Mouse (Mus musculus): ENCODE data around the gene Rad50. TPM values are rescaled to one million over a fixed set of nuclear protein-coding genes. Genes with fewer than 3 reads are reported as not detected.

Rad50 gene
- polyA plus RNA-seq, 2 experiments = 11.1 to 21.2 TPM

DNA sequence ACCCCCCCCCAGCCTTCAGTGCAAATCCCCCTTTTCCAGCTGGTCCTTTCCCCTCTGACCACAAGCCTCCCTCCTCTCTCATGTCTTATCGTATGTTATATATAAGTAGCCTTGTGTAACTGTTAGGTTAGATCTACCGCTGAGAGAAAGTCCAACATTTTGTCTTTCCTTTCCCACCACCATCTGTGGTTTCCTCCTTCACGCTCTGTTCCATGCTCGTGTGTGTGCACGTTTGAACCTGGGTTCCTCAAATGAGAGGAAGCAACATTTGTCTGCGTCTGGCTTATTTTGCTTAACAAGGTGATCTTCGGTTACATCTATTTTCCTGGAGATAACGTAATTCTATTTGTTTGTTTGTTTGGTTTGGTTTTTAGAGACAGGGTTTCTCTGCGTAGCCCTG lies 40.9 kb upstream of the Rad50 start:
- Histone ChIP-seq H3K27me3 (ENCODE audit: control insufficient read depth, insufficient read depth, low read length) (no peaks in the 10 kb centered on the region), H3K9ac (ENCODE audit: low read depth, low read length, severe bottlenecking) (no peak overlapping the region), H3K4me1 (ENCODE audit: control insufficient read depth, insufficient read depth, low read length) (no peaks in the 10 kb centered on the region), H3K9me3 (ENCODE audit: control insufficient read depth, low read length) (no peaks in the 10 kb centered on the region), H3K27ac (replicated peaks; ENCODE audit: low read depth, low read length) (no peak overlapping the region), H3K36me3 (ENCODE audit: control insufficient read depth, insufficient read depth, low read length) (no peaks in the 10 kb centered on the region), H3K4me2 (replicated peaks; ENCODE audit: low read depth, low read length, severe bottlenecking) (no peak overlapping the region), H3K4me3 (replicated peaks; ENCODE audit: low read length) (no peak overlapping the region)
- WGBS = 91% methylated on average over 9 of the region's 9 CpGs
- TF ChIP-seq POLR2A (IDR thresholded peaks at IDR 0.05; ENCODE audit: borderline replicate concordance, extremely low read depth, insufficient read depth, insufficient read length) = no peak
- DNase-seq (ENCODE audit: low spot score) (no peak), ATAC-seq (ENCODE audit: low FRiP score, low read depth) (no peak)

DNA sequence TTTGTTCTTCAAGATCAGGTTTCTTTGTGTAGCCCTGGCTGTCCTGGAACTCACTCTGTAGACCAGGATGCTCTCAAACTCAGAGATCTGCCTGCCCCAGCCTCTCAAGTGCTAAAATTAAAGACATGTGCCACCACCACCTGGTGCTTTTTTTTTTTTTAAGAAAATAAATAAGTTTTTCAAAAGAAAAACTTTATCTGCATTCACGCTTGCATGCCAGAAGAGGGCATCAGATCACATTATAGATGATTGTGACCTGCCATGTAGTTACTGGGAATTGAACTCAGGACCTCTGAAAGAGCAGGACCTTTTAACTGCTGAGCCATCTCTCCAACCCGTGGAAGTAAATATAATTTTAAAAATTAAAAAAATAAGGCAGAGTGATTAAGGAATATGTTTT lies 38.1 kb upstream of the Rad50 start:
- Histone ChIP-seq H3K9ac (ENCODE audit: low read depth, low read length, severe bottlenecking) (no peak overlapping the region), H3K4me3 (replicated peaks; ENCODE audit: low read length) (no peak overlapping the region), H3K27ac (replicated peaks; ENCODE audit: low read depth, low read length) (no peak overlapping the region), H3K4me1 (ENCODE audit: control insufficient read depth, insufficient read depth, low read length) (no peaks in the 10 kb centered on the region), H3K27me3 (ENCODE audit: control insufficient read depth, insufficient read depth, low read length) (no peaks in the 10 kb centered on the region), H3K36me3 (ENCODE audit: control insufficient read depth, insufficient read depth, low read length) (no peaks in the 10 kb centered on the region), H3K4me2 (replicated peaks; ENCODE audit: low read depth, low read length, severe bottlenecking) (no peak overlapping the region), H3K9me3 (ENCODE audit: control insufficient read depth, low read length) (no peaks in the 10 kb centered on the region)
- 95% methylated on average over 2 of the region's 2 CpGs for WGBS
- ATAC-seq (ENCODE audit: low FRiP score, low read depth) (no peak), DNase-seq (ENCODE audit: low spot score) (no peak)
- TF ChIP-seq POLR2A (IDR thresholded peaks at IDR 0.05; ENCODE audit: borderline replicate concordance, extremely low read depth, insufficient read depth, insufficient read length) = no peak

DNA sequence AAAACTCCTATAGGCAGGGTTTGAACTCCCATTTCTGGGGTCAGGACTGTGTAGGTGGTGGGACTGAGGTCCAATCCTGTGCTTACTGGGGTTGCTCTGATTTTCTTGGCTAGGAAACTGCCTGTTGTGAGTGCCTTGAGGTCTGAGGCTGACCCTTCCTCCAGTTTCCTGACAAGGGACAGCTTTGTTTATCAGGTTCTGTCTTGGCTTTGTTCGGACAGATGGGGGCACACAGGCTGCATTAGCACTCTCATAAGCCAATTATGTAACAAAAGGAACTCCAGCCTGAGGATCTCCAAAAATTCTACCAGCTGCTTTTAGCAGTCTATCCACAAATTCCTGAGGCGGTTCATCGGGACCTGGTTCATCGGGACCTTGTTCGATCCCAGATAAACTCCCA lies 35.2 kb upstream of the Rad50 start:
- Histone ChIP-seq H3K27ac (replicated peaks; ENCODE audit: low read depth, low read length) (no peak overlapping the region), H3K27me3 (ENCODE audit: control insufficient read depth, insufficient read depth, low read length) (no peaks in the 10 kb centered on the region), H3K4me1 (ENCODE audit: control insufficient read depth, insufficient read depth, low read length) (no peaks in the 10 kb centered on the region), H3K9ac (ENCODE audit: low read depth, low read length, severe bottlenecking) (no peak overlapping the region), H3K36me3 (ENCODE audit: control insufficient read depth, insufficient read depth, low read length) (no peaks in the 10 kb centered on the region), H3K4me3 (replicated peaks; ENCODE audit: low read length) (no peak overlapping the region), H3K4me2 (replicated peaks; ENCODE audit: low read depth, low read length, severe bottlenecking) (no peak overlapping the region), H3K9me3 (ENCODE audit: control insufficient read depth, low read length) (no peaks in the 10 kb centered on the region)
- DNase-seq (ENCODE audit: low spot score) (no peak), ATAC-seq (ENCODE audit: low FRiP score, low read depth) (no peak)
- 49% methylated on average over 5 of the region's 5 CpGs for WGBS
- no peak for TF ChIP-seq POLR2A (IDR thresholded peaks at IDR 0.05; ENCODE audit: borderline replicate concordance, extremely low read depth, insufficient read depth, insufficient read length)

DNA sequence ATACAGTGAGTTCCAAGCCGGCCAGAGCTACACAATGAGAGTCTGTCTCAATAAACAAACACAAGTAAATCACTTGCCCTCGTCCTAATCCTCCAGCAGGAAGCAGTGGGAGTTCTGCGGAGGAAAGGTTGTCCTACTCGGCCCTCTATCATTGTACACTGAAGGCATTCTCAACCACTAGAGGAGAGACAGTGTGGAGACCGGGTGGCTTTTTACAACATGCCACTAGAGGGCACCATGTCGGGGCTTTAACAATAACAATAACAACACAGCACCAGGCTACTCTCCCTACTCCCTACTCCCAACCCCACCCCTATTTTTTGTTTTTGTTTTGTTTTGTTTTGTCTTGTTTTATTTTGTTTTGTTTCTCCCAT lies 30.4 kb upstream of the Rad50 start:
- no peak for TF ChIP-seq POLR2A (IDR thresholded peaks at IDR 0.05; ENCODE audit: borderline replicate concordance, extremely low read depth, insufficient read depth, insufficient read length)
- WGBS = 51% methylated on average over 6 of the region's 6 CpGs
- peak; percentile 71 for DNase-seq (ENCODE audit: low spot score)
- no peak overlapping the region for H3K27ac ChIP-seq (replicated peaks; ENCODE audit: low read depth, low read length)
- peak; percentile 7; the same call in 1 of the 2 replicates for ATAC-seq (ENCODE audit: low FRiP score, low read depth)
- H3K9me3 ChIP-seq (ENCODE audit: control insufficient read depth, low read length) = no peaks in the 10 kb centered on the region
- no peaks in the 10 kb centered on the region for H3K4me1 ChIP-seq (ENCODE audit: control insufficient read depth, insufficient read depth, low read length)
- no peaks in the 10 kb centered on the region for H3K36me3 ChIP-seq (ENCODE audit: control insufficient read depth, insufficient read depth, low read length)
- H3K4me3 ChIP-seq (replicated peaks; ENCODE audit: low read length) = no peak overlapping the region
- no peaks in the 10 kb centered on the region for H3K27me3 ChIP-seq (ENCODE audit: control insufficient read depth, insufficient read depth, low read length)
- H3K4me2 ChIP-seq (replicated peaks; ENCODE audit: low read depth, low read length, severe bottlenecking) = no peak overlapping the region
- H3K9ac ChIP-seq (ENCODE audit: low read depth, low read length, severe bottlenecking) = no peak overlapping the region

DNA sequence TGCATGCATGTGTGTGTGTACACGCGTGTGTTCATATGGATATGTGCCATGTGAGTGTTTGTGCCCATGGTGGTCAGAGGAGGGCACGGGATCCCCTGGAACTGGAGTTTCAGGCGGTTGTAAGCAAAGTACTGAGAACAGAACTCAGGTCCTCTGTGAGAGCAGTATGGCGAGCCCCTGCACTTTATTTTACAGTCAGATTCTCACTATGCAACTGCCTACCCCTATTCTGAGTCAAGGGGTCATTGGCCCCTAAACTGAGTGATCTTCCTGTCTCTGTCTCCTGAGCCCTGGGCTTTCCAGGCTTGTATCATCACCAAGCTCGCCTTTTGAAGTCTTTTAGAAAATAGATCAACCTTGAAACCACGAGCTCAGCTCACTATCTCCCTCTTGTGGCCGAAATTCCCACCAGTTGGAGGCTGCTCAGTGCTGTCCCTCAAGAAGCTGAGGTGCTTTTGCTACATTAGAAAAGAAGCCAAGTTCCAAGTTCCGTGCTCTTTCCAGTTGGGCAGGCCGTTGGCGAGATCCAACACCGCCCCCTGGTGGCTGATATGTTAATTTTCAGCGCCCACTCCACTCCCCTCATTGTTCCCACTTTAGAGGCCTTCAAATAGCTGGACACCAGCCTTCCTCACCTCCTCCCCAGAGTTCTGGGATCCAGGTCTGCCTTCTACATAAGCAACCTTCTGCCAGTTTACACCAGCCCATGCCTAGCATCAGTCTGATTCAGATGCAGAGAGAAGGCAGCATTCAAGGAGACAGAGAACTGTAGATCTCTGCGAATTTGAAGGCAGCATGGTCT lies 29.9 kb upstream of the Rad50 start:
- Histone ChIP-seq H3K36me3 (ENCODE audit: control insufficient read depth, insufficient read depth, low read length) (no peaks in the 10 kb centered on the region), H3K4me3 (replicated peaks; ENCODE audit: low read length) (no peak overlapping the region), H3K4me2 (replicated peaks; ENCODE audit: low read depth, low read length, severe bottlenecking) (no peak overlapping the region), H3K27me3 (ENCODE audit: control insufficient read depth, insufficient read depth, low read length) (no peaks in the 10 kb centered on the region), H3K9me3 (ENCODE audit: control insufficient read depth, low read length) (no peaks in the 10 kb centered on the region), H3K4me1 (ENCODE audit: control insufficient read depth, insufficient read depth, low read length) (no peaks in the 10 kb centered on the region), H3K27ac (replicated peaks; ENCODE audit: low read depth, low read length) (no peak overlapping the region), H3K9ac (ENCODE audit: low read depth, low read length, severe bottlenecking) (no peak overlapping the region)
- DNase-seq (ENCODE audit: low spot score) = peak; percentile 81
- no peak for TF ChIP-seq POLR2A (IDR thresholded peaks at IDR 0.05; ENCODE audit: borderline replicate concordance, extremely low read depth, insufficient read depth, insufficient read length)
- ATAC-seq (ENCODE audit: low FRiP score, low read depth) = peak; percentile 79
- WGBS = 46% methylated on average over 14 of the region's 14 CpGs

Measured in limb, embryonic 14.5 days (tissue).